Mouse (Mus musculus) heart, embryonic 13.5 days (tissue): Measurements from ENCODE around the gene Gm12169. TPM values are rescaled to one million over a fixed set of nuclear protein-coding genes. Genes with fewer than 3 reads are reported as not detected.

Experiments
- ATAC-seq: fragments of 200-750 bp; cut with Nextera tagmentation; 2 replicates; pipeline ENCODE4 v1.8.0; 2017; ENCODE audit warnings: moderate TSS enrichment; ENCODE audit not compliant: insufficient number of reproducible peaks, low FRiP score, low TSS enrichment; ENCODE audit errors: extremely low read depth
- H3K27ac ChIP-seq: fragments of 300-500 bp; sonication (generic); replicated peaks from 2 replicates; pipeline ENCODE4 v1.5.1; 2015; ENCODE audit warnings: moderate library complexity, mild to moderate bottlenecking, inconsistent platforms
- H3K27me3 ChIP-seq: fragments of 300-500 bp; sonication (generic); replicated peaks from 2 replicates; pipeline ENCODE4 v1.6.1; 2015; ENCODE audit warnings: mild to moderate bottlenecking, inconsistent platforms
- H3K36me3 ChIP-seq: fragments of 300-500 bp; sonication (generic); 2 replicates; pipeline ENCODE4 v1.6.1; 2015; ENCODE audit warnings: mild to moderate bottlenecking, inconsistent platforms
- H3K4me1 ChIP-seq: fragments of 300-500 bp; sonication (generic); 2 replicates; pipeline ENCODE4 v1.6.1; 2015; ENCODE audit warnings: inconsistent platforms
- H3K4me2 ChIP-seq: fragments of 300-500 bp; sonication (generic); 2 replicates; pipeline ENCODE4 v1.6.1; 2015; ENCODE audit warnings: inconsistent platforms, mild to moderate bottlenecking, moderate library complexity
- H3K4me3 ChIP-seq: fragments of 300-500 bp; sonication (generic); 2 replicates; pipeline ENCODE4 v1.5.1; 2015; ENCODE audit warnings: moderate library complexity, mild to moderate bottlenecking, inconsistent platforms
- H3K9ac ChIP-seq: fragments of 300-500 bp; sonication (generic); 2 replicates; pipeline ENCODE4 v1.6.1; 2015; ENCODE audit warnings: inconsistent platforms, mild to moderate bottlenecking, moderate library complexity
- H3K9me3 ChIP-seq: fragments of 300-500 bp; sonication (generic); 2 replicates; pipeline ENCODE4 v1.6.1; 2016; ENCODE audit warnings: inconsistent platforms
- WGBS: fragments of 180-500 bp; shearing (Covaris S2); methylation state at CpG from one replicate; pipeline ENCODE4 v1.1.7; 2015; ENCODE audit warnings: mixed read lengths; 5-methylcytosine and 5-hydroxymethylcytosine counted together
- polyA plus RNA-seq: library from polyadenylated mRNA; unstranded; fragments of >200 nt; fragmentation: Nextera tagmentation; extraction: Ambion mirVana; gene quantifications from 2 replicates; pipeline ENCODE4 v1.2.1, GENCODE M21; 2015

Gm12169 gene
- polyA plus RNA-seq, 1 experiment from 2014 or later: not detected

DNA sequence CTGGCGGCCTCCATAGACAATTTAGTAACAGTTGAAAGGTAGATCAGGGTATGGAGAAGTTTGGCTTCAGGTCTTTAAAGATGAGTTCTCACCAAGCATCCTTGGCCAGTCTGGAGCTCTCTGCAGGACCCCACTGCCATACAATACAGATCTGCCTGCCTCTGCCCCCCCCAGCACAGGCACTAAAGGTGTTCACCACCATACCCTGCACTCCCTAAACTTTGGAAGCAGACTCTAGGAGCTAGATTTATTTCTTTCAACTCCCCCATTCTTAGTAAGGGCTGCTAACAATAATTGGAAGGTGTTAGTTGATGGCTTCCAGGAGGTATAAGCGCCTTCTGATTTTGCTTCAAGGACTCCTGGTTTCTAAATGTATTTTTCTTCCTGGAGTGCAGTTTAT is 19.5 kb downstream of the Gm12169 start:
- Histone ChIP-seq H3K4me3 (no peak overlapping the region), H3K9ac (no peak overlapping the region), H3K27ac (no peak overlapping the region), H3K36me3 (no peaks in the 10 kb centered on the region), H3K9me3 (no peaks in the 10 kb centered on the region), H3K27me3 (no peaks in the 10 kb centered on the region), H3K4me2 (no peak overlapping the region), H3K4me1 (peaks cover 5% of the 10 kb centered on the region; the same call in 1 of the 2 replicates)
- ATAC-seq: no peak
- 61% methylated on average over 2 of the region's 2 CpGs for WGBS

DNA sequence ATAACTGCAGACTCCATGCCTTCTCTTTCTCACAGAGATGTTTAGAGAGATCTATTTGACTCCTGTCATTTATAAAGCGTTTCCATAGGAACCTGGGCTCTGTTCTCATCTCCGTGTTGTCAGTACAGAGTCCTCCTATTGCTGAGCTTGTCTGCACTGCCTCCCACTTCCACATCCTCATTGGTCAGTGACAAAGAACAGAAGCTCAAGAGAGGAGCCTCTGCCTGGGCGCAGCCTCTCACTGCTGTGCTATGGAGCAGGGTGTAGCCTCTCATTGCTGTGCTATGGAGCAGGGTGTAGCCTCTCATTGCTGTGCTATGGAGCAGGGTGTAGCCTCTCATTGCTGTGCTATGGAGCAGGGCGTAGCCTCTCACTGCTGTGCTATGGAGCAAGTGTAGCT is 25.7 kb downstream of the Gm12169 start:
- no peak overlapping the region for H3K27ac ChIP-seq
- no peaks in the 10 kb centered on the region for H3K27me3 ChIP-seq
- no peak overlapping the region for H3K9ac ChIP-seq
- no peak overlapping the region for H3K4me2 ChIP-seq
- H3K36me3 ChIP-seq: no peaks in the 10 kb centered on the region
- no peak overlapping the region for H3K4me3 ChIP-seq
- 72% methylated on average over 4 of the region's 4 CpGs for WGBS
- ATAC-seq: no peak
- H3K9me3 ChIP-seq: 0 out of 2 replicates have a peak, but pooled peaks cover 4% of the 10 kb centered on the region
- H3K4me1 ChIP-seq: no peaks in the 10 kb centered on the region

DNA sequence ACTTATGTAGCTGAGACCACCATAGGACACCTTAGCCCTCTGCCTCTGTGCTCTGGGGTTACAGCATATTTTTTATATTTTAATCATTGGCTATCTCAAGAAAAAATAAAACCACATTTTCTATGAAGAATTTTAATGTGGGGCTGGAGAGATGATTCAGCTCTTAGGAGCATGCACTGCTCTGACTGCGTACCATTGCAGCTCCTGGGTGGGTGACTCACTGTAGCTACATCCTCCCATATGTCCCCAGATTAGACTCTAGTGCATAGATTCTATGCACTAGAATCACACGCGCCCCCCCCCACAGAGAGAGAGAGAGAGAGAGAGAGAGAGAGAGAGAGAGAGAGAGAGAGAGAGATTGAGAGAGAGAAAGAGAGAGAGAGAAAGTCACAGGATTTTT is 28.7 kb downstream of the Gm12169 start:
- H3K4me1 ChIP-seq: no peaks in the 10 kb centered on the region
- WGBS: 81% methylated on average over 3 of the region's 3 CpGs

DNA sequence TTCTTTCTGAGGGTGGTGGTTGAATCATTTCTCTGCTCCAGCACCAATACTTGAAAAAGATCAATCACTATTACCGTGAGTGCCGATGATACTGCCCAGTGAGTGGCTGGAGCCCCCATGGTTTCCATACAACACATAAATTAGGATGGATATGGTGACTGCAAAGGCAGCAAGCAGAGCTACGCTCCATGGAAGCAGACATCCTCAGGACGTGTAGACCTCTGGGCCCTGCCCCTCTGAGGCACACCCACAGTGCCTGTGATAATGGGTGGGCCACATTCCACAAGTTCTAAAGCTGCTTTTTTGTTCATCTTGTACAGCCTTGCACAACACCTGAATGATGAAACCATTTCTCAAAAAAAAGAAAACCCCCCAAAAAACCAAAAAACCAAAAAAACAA is 37.1 kb downstream of the Gm12169 start:
- no peak for ATAC-seq
- Histone ChIP-seq H3K27ac (no peak overlapping the region), H3K9me3 (no peaks in the 10 kb centered on the region), H3K36me3 (no peaks in the 10 kb centered on the region), H3K4me1 (no peaks in the 10 kb centered on the region), H3K9ac (no peak overlapping the region), H3K4me3 (no peak overlapping the region), H3K27me3 (no peaks in the 10 kb centered on the region), H3K4me2 (no peak overlapping the region)
- WGBS: 78% methylated on average over 4 of the region's 4 CpGs

More for the DNA sequence above, 28.7 kb downstream of the Gm12169 start:
- H3K27me3 ChIP-seq: no peaks in the 10 kb centered on the region
- H3K9me3 ChIP-seq: 0 out of 2 replicates have a peak, but pooled peaks cover 4% of the 10 kb centered on the region
- H3K4me2 ChIP-seq: no peak overlapping the region
- no peaks in the 10 kb centered on the region for H3K36me3 ChIP-seq
- ATAC-seq: no peak
- no peak overlapping the region for H3K9ac ChIP-seq
- no peak overlapping the region for H3K4me3 ChIP-seq
- no peak overlapping the region for H3K27ac ChIP-seq

DNA sequence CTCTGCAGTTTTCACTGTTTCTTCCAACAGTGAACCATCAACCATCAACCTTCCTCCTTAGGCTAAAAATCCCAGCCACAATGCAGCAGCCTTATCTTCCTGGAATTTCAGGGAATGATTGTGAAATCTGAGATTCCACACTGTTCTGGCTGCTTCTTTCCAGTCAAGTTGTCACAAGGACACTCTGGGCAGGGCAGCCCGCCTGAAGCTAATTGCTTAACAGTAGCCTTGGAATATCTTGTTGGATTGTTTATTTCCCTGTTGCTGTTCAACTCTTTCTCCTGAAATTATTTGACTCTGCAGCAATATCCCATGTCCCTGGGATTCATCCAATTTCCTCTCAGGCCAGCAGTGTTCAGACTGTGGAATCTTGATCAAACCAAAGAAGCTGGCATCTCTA is 40.7 kb downstream of the Gm12169 start:
- H3K4me1 ChIP-seq: no peaks in the 10 kb centered on the region
- WGBS: 53% methylated on average over 1 of the region's 1 CpGs
- no peak for ATAC-seq
- no peaks in the 10 kb centered on the region for H3K27me3 ChIP-seq
- no peak overlapping the region for H3K9ac ChIP-seq
- no peak overlapping the region for H3K4me3 ChIP-seq
- H3K36me3 ChIP-seq: no peaks in the 10 kb centered on the region
- H3K4me2 ChIP-seq: no peak overlapping the region
- H3K27ac ChIP-seq: no peak overlapping the region
- no peaks in the 10 kb centered on the region for H3K9me3 ChIP-seq

DNA sequence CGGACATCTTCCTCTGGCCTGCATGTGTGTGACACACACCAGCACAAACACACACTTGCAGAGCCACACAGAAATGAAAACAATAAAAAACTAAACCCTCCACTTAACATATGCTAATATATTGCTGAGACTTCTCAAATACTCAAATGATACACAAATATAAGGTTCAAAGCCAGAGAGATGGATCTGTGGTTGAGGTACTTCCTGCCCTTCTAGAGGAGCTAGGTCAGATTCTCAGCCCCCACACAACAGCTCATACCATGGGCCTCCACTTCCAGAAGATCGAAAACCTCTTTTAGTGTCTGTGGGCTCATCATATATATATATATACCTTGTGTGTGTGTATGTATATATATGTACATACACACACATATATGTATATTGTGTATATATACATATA is 42.0 kb downstream of the Gm12169 start:
- no peak overlapping the region for H3K4me2 ChIP-seq
- H3K4me1 ChIP-seq: no peaks in the 10 kb centered on the region
- no peak overlapping the region for H3K4me3 ChIP-seq

DNA sequence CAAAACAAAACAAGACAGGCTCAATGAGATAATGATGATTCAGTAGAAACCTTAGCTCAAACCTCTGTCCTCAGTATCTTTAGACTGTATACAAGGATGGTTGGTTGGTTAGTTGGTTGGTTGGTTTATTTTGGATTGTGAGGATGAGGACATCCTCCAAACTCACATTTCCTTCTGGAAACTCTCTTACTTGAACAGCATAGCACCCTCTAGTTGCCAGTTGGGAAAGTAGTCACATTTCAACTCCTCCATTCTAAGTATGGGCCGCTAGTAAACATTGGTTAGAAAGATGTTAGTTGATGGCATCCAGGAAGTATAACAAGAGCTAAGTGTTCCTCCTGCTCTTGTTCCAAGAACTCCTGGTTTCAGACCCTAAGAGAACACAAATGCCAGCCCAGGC is 45.1 kb downstream of the Gm12169 start:
- Histone ChIP-seq H3K4me1 (peaks cover 5% of the 10 kb centered on the region), H3K9ac (no peak overlapping the region), H3K4me2 (no peak overlapping the region), H3K27me3 (no peaks in the 10 kb centered on the region), H3K9me3 (no peaks in the 10 kb centered on the region), H3K4me3 (no peak overlapping the region), H3K36me3 (no peaks in the 10 kb centered on the region), H3K27ac (no peak overlapping the region)
- ATAC-seq: no peak
- 77% methylated on average over 1 of the region's 1 CpGs for WGBS

More for the DNA sequence above, 42.0 kb downstream of the Gm12169 start:
- Histone ChIP-seq H3K27ac (no peak overlapping the region), H3K27me3 (no peaks in the 10 kb centered on the region), H3K9me3 (no peaks in the 10 kb centered on the region), H3K9ac (no peak overlapping the region), H3K36me3 (no peaks in the 10 kb centered on the region)
- 90% methylated on average over 2 of the region's 2 CpGs for WGBS
- no peak for ATAC-seq

DNA sequence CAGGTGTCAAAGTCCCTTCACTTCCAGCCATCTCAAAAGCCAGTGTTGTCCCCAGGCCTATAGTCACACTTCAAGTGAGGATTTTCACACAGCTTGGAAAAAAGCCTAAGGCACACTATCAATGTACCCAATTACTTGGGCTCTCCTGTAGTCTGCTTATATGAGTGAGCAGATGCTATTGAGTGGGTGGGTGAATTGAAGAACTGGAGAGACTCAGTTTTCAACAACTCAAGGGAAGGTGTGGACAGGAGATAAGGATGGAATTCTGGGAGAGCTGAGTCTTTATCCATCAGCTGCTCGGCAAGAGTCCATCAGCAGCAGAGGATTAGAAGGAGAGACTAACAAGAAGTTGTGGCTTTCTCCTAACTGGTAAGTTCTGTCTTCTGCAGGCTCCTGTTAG is 47.3 kb downstream of the Gm12169 start, which contains the start of gene BC053393:
Gene BC053393 (plus strand): TSS at position 210 of the 400 bp plus-strand sequence.
- Histone ChIP-seq H3K9ac (no peak within 1 kb of the TSS), H3K4me2 (no peak within 1 kb of the TSS), H3K9me3 (no peaks in the 10 kb centered on the region), H3K27ac (no peak within 1 kb of the TSS), H3K36me3 (no peaks in the 10 kb centered on the region), H3K27me3 (no peaks in the 10 kb centered on the region), H3K4me1 (peaks cover 5% of the 10 kb centered on the region), H3K4me3 (no peak within 1 kb of the TSS)
- WGBS: 14% methylated on average over 1 of the region's 1 CpGs
- no peak for ATAC-seq

DNA sequence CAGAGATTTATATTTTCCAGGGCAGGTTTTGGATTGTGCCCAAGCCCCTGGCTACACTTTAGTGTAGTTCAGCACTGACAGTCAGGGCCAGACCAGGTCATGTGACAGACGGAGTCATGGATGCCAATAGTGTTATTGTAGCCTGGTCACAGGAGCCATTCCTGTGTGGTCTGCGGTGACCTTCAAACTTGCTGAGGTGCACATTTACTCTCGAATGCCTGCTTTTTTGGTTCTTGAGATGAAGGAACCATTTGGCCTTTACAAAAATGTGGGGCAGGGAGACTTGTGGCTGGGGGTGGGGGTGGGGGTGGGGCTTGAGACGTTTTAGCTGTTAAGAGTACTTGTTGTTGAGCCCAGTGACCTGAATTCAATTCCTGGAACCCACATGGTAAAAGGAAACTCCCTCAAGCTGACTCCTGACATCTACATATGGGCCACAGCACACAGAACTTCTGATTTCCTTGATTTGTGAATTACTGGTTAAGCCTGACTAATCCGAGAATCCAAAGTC is 54.8 kb downstream of the Gm12169 start:
- no peak overlapping the region for H3K4me2 ChIP-seq
- H3K4me3 ChIP-seq: no peak overlapping the region
- peaks cover 4% of the 10 kb centered on the region; the same call in 1 of the 2 replicates for H3K4me1 ChIP-seq
- H3K9me3 ChIP-seq: no peaks in the 10 kb centered on the region
- H3K9ac ChIP-seq: no peak overlapping the region
- H3K27me3 ChIP-seq: no peaks in the 10 kb centered on the region
- H3K27ac ChIP-seq: no peak overlapping the region
- 51% methylated on average over 5 of the region's 5 CpGs for WGBS
- ATAC-seq: no peak
- H3K36me3 ChIP-seq: no peaks in the 10 kb centered on the region

DNA sequence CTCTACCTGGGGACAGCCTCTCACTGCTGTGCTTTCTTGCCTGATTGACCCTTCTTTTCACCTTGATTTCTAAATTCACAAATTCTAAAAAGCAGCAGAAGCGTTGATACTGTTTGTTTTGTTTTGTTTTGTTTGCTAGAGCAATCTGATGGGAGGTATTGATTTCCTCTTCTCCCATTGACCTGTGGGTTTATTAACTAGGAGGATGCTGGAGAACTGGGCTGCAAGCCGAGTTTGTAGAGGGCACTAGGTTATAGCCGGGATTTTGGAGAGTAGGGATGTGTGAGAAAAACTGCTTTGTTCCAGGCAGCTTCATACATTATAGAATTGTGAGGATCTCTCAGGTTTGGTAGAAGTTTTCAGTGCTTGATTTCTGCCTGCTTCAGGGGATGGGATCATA is 56.4 kb downstream of the Gm12169 start:
- H3K4me1 ChIP-seq: peaks cover 4% of the 10 kb centered on the region; the same call in 1 of the 2 replicates
- WGBS: 83% methylated on average over 3 of the region's 3 CpGs
- H3K9ac ChIP-seq: no peak overlapping the region
- H3K27ac ChIP-seq: no peak overlapping the region
- no peak overlapping the region for H3K4me3 ChIP-seq
- H3K27me3 ChIP-seq: no peaks in the 10 kb centered on the region
- no peak for ATAC-seq
- no peaks in the 10 kb centered on the region for H3K9me3 ChIP-seq
- H3K36me3 ChIP-seq: no peaks in the 10 kb centered on the region
- no peak overlapping the region for H3K4me2 ChIP-seq

DNA sequence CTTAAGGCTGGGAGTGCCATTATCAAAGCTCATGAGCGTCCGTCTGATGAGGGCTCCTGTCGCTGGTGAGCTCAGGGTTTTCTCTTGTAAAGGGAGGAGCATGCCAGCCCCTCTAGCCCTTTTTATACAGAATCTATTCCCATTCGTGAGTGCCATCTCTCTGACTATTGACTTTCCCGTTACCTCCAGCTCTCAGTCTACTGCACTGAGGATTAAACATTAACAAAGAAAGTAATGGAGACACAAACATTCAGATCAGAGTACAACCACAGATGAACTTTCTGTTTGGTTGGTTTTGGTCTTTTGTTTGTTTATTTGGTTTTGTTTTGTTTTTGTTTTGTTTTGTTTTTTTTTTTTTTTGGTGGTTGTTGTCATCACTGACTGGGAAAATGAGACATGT is 58.7 kb downstream of the Gm12169 start:
- Histone ChIP-seq H3K27ac (no peak overlapping the region), H3K4me1 (peaks cover 4% of the 10 kb centered on the region; the same call in 1 of the 2 replicates), H3K4me2 (no peak overlapping the region), H3K9me3 (no peaks in the 10 kb centered on the region), H3K36me3 (no peaks in the 10 kb centered on the region), H3K9ac (no peak overlapping the region), H3K4me3 (no peak overlapping the region), H3K27me3 (no peaks in the 10 kb centered on the region)
- WGBS: 72% methylated on average over 5 of the region's 5 CpGs
- ATAC-seq: no peak
